Mouse (Mus musculus) adrenal gland, postnatal 36 days (tissue): ENCODE data around the gene Aldh1l1. TPM values are rescaled to one million over a fixed set of nuclear protein-coding genes. Genes with fewer than 3 reads are reported as not detected.

Experiments
- DNase-seq, 2 experiments: peaks; one replicate each; pipeline ENCODE4 v3.0.0; 2021; ENCODE audit warnings: mixed read lengths in 1 of 2
- long read RNA-seq, 2 experiments: library from polyadenylated mRNA; stranded (forward); transcript quantifications; one replicate each; pipeline ENCODE4 v2.0.0; 2021; ENCODE audit warnings: borderline sequencing depth in 2 of 2
- total RNA-seq, 2 experiments: library from RNA; stranded (reverse); gene quantifications; 2 replicates each; pipeline ENCODE4 v1.2.3; 2021

The Aldh1l1 gene
- total RNA-seq = 100 to 1,000 TPM; 136 to 172 TPM
- long read RNA-seq, experiment 1, full-length matches to known transcripts = 160 of 233 reads
- long read RNA-seq, experiment 1, partial matches to known transcripts = 55 of 233 reads
- long read RNA-seq, experiment 1, other reads (novel, unspliced or antisense) = 18 of 233 reads
- long read RNA-seq, experiment 2, full-length matches to known transcripts = 29 of 61 reads
- long read RNA-seq, experiment 2, partial matches to known transcripts = 9 of 61 reads
- long read RNA-seq, experiment 2, other reads (novel, unspliced or antisense) = 23 of 61 reads

DNA sequence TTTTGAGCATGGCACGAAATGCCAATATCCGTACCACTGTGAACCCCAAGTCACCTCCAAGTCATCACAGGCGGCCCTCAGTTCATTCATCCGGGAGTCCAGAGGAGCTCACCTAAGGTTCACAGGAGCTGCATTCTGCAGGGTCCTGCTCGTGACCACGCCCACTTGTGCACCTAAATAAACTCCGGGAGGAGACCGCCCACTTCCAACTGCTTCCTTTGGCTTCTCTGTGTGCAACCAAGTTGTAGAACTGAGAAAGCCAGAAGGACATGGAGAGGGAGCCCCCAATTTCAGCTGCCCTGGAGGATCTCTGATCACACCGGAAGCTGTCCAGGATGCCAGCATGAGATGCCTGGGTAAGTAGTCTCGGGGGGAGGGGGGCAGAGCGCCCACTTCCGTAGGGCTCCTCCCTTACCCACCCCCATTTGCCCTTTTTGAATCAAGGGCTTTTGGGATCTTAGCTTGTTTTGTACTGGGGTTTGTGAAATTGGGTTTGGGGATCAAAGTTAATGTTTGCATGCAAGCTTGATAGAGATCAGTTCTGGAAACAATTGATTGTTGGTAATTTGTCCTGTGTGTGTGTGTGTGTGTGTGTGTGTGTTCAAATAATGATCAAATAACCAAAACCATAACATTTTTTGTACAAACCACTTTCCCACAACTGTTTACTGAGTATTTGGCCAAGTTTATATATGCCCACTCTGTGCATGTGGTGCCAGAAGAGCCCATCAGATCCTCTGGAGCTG lies at the start of gene Aldh1l1:
Gene Aldh1l1 (plus strand): TSS at position 252 of the 746 bp plus-strand sequence.
- no peak for DNase-seq

DNA sequence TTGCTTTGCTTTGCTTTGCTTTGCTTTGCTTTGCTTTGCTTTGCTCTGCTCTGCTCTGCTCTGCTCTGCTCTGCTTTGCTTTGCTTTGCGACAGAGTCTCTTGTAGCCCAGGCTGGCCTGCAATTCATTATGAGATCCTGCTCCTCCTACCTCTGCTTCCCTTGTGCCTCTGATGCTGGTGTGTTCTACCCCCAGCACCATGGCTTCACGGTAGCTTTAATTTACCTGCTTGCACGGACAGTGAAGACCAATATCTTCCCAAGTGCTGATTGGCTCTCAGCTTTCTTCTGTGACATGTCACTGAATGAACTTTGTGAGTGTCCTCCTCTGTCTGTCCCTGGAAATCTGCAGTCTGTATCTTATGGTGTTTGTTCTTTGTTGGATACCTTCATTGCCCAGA lies 49.2 kb upstream of the Aldh1l1 start:
- no peak for DNase-seq

DNA sequence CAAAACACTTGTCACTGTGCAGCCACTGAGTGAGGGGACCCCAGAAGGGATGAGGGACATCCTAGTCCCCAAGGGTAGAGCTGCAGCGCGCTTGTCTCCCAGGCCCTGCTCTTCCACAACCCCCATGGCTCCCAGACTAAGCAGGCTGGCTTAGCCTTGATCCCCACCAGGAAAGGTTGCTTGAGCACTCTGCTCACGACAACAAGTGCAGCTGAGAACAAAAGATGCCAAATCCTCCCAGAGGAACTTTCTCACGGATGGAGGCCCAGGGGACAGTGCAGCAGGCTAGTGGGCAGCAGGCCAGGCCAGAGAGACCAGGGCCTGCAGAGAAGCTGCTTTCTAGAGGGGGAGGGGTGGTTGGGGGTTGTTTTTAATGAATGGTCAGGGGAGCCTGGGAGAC lies 39.3 kb upstream of the Aldh1l1 start:
- DNase-seq = no peak

DNA sequence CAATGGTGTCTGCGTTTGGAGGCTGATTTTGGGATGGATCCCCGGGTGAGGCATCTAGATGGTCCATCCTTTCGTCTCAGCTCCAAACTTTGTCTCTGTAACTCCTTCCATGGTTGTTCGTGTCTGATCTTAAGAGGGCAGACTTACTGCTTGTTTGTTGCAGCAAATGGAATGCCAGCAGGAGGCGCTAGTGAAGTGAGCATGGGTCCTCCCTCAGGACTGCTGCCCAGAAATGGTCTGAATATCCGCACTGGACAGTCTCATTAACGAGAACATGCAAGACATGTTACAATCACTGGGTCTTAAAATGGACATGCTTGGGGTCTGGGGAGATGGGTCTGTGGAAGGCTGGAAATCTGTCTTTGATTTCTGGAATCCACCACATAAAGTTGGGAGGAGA lies 36.0 kb upstream of the Aldh1l1 start:
- DNase-seq = peak; percentile 89 to 90

DNA sequence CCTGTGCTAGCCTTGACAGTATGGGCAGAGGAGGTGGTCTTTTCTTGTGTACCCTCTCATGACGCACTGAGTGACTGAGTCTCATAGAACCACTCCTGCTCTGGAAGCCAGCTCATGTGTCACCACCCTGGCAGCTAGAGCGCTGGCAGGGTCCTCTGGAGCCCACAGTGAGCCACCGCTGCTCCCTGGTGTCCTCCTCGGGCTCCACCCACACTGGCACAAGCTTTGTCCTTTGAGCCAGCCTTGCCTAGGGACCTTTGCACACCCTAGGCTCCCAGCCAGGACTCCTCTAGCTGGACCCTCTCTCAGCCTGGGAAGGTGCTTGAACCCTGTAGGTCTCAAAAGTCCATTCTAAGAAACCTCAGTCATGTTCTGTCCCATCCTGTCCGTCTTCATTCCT lies 35.5 kb upstream of the Aldh1l1 start:
- peak; percentile 77 to 78 for DNase-seq

DNA sequence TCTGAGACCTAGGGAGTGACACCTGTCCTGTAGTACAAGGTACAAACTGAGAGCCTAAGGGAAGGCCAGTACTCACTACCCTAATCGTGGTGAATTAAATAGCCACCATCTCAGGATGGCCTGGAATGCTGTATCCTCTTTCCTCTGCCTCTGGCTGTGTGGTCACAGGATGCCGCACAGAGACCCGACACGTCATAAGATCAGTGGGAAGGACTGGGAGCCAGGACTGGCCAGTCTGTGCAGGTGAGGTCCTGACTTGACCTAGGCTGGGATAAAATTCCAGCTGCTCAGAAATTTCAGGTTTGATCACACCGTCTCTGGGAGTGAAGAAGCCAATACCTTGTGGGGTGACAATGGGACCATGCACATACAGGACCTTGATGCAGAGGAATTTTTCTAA lies 34.7 kb upstream of the Aldh1l1 start:
- DNase-seq = no peak

DNA sequence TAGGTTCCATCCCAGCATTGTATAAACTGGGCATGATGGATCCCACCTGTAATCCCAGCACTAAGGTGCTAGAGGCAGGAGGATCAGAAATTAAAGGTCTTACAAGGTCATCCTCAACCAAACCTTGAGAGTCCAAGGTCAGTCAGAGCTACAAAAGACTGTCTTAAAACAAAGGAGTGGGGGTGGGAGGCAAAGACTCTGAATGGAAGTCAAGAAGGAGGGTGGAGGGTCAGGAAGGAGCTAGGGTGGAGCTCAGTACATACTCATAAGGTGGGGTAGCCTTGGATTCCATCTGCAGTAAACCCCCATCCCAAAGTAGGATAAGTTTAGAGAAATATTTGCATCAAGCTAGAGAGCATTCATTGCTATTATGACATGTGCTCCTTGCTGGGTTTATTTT lies 33.6 kb upstream of the Aldh1l1 start:
- DNase-seq = no peak

DNA sequence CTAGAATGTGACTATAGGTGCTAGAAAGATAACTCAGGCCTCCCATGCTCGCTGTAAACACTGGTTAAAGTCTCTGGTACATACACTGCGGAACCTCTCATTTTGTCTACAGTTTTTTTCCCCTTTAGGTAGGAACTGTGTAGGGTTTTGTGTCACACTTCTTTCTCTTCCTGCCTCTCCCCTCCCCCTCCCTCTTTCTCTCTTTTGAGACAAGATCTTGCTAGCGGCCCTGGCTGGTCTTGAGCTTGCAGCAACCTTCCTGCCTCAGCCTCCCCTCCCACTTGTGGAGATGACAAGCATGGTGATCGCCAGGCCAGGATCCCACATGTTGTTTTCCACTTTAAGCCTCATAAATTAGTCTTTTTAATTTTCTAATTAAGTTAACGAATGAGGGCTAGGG lies 32.5 kb upstream of the Aldh1l1 start:
- no peak for DNase-seq

DNA sequence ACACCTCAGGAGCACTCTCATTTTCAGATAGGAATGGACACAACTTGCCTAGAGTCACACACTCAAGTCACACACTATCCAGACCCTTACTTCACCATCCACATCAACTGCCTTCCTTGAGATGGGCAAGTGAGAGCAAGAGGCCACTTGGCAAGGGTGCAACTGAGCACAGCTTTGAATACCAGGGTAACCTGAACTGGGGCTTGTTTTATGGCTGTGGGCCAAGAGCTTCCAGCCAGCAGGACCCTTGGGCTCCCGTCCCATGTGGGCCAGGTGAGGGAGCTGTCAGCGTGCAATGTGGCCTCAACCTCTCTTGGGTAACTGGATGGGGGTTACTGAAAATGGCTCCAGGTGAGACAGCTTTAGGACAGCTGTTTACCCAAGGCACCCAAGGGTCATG lies 28.8 kb upstream of the Aldh1l1 start:
- DNase-seq = no peak

DNA sequence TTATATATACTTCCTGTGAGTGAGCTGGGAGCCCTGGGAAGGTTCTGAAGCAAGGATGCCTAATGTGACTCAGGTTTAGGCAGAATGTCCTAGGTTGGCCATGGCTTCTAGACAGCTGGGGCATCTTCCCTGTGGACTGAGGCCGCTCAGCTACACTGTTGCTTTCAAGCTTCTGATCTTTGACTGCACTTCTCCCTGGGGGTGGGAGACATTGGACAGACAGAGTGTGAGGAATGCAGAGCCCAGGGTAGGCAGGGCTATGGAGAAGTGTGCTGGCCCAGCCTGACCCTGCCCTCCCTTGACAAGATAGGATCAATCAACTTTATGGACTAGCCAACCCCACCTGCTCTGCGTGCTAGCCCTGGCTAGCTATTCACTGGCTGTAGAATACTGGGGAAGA lies 25.0 kb upstream of the Aldh1l1 start:
- no peak for DNase-seq

DNA sequence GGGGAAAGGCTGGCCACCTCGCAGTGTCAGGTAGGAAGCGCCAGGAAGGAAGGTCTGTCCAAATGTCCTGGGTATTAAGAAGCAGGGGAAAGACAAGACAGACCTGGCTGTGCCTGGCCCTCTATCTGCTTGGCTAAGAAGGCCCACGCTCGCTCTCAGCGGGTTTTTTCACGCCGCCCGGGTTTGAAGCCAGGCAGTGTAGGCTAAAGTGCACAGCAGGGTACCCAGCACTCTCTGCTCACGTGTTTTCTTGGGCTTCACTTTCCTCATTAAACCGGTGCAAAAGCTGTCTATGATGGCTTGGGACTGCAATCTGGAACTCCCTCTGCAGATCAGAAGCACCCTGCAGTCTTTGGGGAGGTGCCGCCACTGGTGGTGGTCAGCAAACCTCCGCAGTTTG lies 24.5 kb upstream of the Aldh1l1 start:
- no peak for DNase-seq

DNA sequence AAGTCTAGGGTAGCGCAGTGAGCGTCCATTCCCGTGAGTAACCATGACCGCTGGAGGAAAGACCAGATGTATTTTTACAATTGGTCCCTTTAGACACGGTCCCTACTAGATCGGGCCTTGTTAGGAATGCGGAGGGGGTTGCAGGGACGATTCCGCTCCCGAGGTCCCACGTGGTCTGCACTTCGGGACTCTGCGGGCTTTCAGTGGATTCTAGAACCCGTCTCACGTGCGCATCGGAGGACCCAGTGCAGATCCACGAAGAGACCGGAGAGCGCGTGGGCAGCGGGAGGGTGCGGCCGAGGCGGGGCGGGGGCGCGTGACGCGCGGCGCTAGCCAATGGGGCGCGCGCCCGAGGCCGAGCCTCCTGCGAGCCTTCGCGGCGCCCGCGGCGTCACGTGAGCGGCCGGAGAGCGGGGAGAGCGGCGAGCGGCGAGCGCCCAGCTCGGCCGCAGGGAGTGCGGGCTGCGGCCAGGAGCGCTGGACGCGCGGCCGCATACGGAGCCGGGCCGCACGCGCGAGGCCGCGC lies 24.0 kb upstream of the Aldh1l1 start, which contains the start of gene Klf15:
Gene Klf15 (plus strand): TSS at position 396 of the 526 bp plus-strand sequence.
- peak; percentile 89 to 91 for DNase-seq

DNA sequence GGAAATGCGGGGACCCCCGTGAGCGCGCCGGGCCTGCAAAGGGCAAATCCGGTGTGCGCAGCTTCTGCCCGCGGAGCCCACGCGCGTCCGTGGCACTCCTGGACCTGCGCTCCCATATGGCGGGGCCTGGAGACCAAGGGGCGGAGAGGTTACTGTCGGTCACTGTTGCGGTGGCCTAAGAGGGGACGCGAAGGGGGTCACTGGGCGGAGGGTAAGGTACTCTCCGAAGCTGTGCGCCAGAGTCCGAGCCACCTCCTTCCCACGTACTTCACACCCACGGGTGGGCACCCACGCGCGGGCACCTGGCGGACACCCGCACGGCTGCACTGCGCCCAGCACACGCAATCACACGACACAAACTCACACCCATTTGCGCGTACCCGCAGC lies 23.4 kb upstream of the Aldh1l1 start:
- DNase-seq = no peak

DNA sequence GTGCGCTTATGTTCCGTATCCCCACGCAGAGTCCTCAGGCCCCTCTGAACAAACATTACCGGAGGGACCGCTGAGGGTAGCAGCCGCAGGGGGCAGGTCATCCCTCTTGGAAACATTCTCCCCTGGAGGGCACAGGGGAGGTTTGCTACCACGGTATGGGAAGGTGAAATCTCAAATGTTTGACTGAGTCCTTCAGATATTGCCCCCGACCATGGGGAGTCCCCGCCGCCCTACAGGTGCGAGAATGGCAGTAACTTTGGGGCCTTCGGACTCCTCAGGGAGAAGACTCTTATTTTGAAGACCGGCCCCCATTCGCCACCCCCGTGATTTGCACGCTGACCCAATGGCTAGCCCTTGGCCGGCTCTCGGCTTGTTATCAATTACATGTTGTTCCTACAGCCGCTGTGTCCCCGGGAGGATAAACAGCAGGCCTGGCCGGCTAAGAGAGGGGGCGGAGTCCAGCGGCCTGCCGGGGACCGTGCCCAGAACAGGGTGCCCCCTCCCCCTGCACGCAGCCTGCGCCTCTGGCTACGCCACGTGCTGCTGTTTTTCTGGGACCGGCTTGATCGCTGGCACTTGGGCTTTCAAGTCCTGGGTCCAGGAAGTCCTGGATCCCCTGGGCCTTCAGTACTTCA lies 22.9 kb upstream of the Aldh1l1 start:
- peak; percentile 94 to 95 for DNase-seq

DNA sequence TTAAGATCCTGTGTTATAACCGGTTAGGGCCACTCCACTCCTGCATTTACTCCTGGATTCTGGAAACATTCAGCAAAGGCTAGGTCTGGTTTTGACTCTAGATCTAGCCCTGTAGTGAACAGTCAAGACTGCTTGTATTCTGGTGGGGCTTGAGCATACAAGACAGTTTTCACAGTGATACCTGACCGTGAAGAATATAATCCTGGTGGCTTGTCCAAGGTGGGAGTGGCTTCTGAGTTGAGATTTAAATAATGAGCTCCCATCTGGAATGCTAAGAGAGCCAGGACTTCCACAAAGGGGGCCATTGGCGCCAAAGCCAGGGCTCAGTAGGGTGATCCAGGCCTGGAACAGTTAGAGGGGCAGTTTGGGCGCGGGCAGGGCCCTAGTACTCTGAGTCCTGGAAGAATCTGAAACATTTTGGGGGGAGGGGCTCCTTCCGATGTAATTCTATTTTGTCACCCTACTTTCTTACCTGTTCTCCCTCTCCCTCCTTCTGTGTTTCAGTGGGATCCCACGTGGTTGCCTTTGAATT lies 22.3 kb upstream of the Aldh1l1 start:
- DNase-seq = no peak

DNA sequence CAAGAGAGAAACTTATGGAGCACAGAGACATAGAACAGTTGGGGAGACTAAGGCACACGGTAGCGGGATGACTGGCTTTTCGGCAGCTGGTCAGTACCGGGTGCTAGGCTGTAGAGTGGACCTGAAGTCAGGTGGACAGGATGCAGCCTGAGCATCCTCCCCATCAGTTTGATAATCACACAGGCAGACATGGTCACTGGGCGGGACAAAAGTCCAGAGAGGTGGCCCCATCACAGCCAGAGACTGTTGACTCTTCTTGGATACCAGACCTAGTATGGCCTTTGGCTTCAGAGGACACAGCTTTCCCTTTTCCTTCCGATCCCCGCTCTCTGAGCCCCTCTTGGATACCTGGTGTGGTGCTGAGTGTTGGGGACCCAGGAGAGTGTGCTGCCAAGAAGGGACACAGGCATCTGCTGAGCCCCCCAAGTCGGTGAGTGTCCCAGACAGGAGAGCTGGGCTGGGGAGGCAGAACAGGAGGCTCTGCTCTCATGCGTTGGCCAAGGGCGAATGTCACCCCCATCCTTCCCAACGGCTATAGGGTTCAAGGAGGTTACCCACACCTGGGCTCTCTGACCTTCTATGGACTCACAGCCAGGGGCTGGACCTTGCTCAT lies 21.1 kb upstream of the Aldh1l1 start:
- no peak for DNase-seq

DNA sequence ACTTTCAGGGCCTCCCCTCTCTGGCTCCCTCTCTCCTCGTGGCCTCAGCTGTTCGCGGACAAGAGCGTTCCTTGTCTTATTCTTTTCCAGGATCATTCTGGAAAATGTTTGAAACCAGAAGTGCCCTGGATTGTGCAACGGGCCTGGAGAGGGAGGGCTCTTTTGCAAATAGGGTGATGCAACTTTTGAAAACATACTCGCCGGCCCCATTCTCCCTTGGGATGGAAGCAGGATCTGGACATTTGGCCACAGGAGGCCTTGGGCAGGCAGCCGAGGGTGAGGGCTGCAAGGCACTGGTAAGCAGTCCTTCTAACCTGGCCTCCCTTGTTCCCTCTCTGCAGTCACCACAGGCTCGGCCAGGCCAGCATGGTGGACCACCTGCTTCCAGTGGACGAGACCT lies 20.1 kb upstream of the Aldh1l1 start:
- peak; percentile 77 to 83 for DNase-seq

DNA sequence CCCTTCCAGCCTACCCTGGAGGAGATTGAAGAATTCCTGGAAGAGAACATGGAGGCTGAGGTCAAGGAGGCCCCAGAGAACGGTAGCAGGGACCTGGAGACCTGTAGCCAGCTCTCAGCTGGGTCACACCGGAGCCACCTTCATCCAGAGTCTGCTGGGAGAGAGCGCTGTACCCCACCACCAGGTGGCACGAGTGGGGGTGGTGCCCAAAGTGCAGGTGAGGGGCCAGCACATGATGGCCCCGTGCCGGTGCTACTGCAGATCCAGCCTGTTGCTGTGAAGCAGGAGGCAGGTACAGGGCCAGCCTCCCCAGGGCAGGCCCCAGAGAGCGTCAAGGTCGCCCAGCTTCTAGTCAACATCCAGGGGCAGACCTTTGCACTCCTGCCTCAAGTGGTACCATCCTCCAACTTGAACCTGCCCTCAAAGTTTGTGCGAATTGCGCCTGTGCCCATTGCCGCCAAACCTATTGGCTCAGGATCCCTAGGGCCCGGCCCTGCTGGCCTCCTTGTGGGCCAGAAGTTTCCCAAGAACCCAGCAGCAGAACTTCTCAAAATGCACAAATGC lies 19.3 kb upstream of the Aldh1l1 start:
- DNase-seq = peak in 1 of 2 experiments; percentile 39

DNA sequence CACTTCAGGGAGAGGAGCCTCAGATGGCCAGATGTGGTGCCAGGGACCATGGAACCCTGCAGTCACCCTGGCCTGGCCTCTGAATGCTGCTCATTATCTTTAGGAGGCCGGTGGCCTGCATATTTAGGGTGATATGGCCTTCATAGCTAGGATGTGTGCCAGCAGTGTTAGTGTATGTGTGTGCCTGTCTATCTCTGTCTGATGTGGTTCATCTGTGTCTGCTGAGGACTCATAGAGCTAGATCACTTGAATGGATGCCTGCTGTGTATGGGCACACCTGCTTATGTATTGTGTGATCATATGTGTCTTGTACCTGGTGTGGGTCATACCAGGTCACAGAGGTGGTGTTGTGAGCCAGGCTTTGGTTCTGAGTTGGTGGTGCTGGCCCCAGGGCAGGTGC lies 18.0 kb upstream of the Aldh1l1 start:
- DNase-seq = no peak

DNA sequence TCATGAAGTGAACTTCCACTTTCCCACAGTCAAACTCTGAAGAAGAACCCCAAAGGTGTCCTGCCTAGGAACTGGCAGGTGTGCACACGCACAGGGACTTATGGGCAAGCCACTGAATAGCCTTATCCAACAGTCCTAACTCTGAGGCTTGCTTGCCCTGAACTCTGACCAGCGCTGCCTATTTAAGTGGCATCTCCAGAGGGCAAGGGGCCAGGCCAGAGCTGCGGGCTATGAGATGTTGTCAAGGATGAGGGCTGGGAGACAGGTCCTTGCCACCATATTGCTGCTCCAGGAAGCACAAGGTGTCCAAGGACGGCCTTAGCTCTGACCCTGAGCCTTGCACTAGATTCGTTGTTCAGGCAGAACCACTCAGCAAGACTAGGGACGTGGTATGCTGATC lies 17.2 kb upstream of the Aldh1l1 start:
- DNase-seq = no peak

DNA sequence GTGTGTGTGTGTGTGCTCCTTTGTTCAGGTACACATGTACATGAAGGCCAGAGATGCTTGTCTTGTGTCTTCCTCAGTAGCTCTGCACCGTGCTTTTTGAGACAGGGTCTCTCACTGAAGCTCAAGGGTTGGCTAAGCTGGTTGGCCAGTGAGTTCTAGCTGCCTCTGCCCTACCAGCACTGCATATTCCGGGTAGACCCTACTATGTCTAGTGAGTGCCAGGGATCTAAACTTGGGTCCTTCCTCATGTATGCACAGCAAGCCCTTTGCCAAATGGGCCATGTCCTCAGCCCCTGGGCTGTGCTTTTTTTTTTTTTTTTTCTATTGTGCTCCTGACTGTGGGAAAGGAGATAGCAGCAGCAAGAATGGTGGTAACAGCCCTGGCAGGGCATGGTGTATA lies 16.0 kb upstream of the Aldh1l1 start:
- DNase-seq = no peak

DNA sequence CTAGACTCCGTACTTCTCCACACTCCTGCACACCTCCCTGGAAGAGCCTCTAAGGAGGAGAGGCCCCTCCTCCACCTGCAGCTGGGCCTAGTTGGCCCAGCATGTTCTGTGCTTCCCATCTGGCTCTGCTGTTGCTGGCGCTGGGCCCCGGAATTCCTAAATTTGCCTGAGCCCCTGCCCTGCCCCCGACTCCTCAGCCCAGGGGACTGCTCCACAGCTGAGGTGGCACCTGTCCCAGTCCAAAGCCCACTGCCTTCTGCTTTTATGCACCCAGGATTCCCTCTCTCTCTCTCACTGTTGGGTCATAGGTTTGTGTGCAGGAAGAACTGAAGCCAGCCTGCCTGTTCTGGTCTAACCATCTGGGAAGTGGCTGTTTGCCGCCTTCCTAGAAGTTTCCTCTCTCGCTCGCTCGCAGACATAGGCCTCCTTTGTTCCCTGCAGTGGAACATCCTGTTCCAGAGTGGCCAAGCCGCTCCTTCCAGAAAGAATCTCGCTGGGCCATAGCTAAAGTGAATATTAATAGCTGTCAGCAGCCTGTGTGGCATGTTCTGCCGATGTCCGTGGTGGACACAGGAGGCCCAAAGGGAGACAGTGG lies 15.2 kb upstream of the Aldh1l1 start:
- DNase-seq = peak in 1 of 2 experiments; percentile 27
